Mouse (Mus musculus) CH12.LX (cell line): ENCODE measurements around the gene Olfr263.

Source experiments
- BHLHE40 ChIP-seq: IDR thresholded peaks from 2 replicates; pipeline ENCODE4 v1.6.1; 2011; ENCODE audit warnings: mild to moderate bottlenecking, low read depth, low read length, improper control_type of control experiment
- CTCF ChIP-seq, 2 experiments: IDR thresholded peaks in 1 of 2; conservative IDR thresholded peaks in 1 of 2; 2 replicates each; pipeline ENCODE4 v1.5.1; 2011 to 2012; ENCODE audit warnings: low read depth in 2 of 2, low read length in 2 of 2, improper control_type of control experiment in 1 of 2, inconsistent platforms in 1 of 2, mild to moderate bottlenecking in 1 of 2, moderate library complexity in 1 of 2
- GABPA ChIP-seq: IDR thresholded peaks from 2 replicates; pipeline ENCODE4 v1.6.1; 2012; ENCODE audit warnings: low read depth, low read length, improper control_type of control experiment, inconsistent platforms; ENCODE audit not compliant: insufficient replicate concordance
- IRF4 ChIP-seq: IDR thresholded peaks from 2 replicates; pipeline ENCODE4 v1.6.1; 2014; ENCODE audit warnings: low read depth, mild to moderate bottlenecking, inconsistent platforms, low read length, improper control_type of control experiment
- KAT2A ChIP-seq: IDR thresholded peaks from 2 replicates; pipeline ENCODE4 v1.6.1; 2012; ENCODE audit warnings: low read length, improper control_type of control experiment, inconsistent platforms; ENCODE audit not compliant: insufficient replicate concordance
- MAFK ChIP-seq: IDR thresholded peaks from 2 replicates; pipeline ENCODE4 v1.6.1; 2011; ENCODE audit warnings: low read length, improper control_type of control experiment; ENCODE audit not compliant: insufficient replicate concordance
- MYC ChIP-seq: IDR thresholded peaks from 2 replicates; pipeline ENCODE4 v1.6.1; 2011; ENCODE audit warnings: low read depth, mild to moderate bottlenecking, improper control_type of control experiment, low read length
- POLR2A ChIP-seq: IDR thresholded peaks from 2 replicates; pipeline ENCODE4 v1.6.1; 2011; ENCODE audit warnings: low read depth, mild to moderate bottlenecking, improper control_type of control experiment, low read length
- RAD21 ChIP-seq: IDR thresholded peaks from 2 replicates; pipeline ENCODE4 v1.6.1; 2011; ENCODE audit warnings: low read depth, mild to moderate bottlenecking, low read length, improper control_type of control experiment, moderate library complexity
- RCOR1 ChIP-seq: conservative IDR thresholded peaks from 2 replicates; pipeline ENCODE4 v1.6.1; 2012; ENCODE audit warnings: low read depth, mild to moderate bottlenecking, inconsistent platforms, low read length, improper control_type of control experiment
- USF1 ChIP-seq: IDR thresholded peaks from 2 replicates; pipeline ENCODE4 v1.6.1; 2014; ENCODE audit warnings: low read depth, mild to moderate bottlenecking, inconsistent platforms, low read length, improper control_type of control experiment

DNA sequence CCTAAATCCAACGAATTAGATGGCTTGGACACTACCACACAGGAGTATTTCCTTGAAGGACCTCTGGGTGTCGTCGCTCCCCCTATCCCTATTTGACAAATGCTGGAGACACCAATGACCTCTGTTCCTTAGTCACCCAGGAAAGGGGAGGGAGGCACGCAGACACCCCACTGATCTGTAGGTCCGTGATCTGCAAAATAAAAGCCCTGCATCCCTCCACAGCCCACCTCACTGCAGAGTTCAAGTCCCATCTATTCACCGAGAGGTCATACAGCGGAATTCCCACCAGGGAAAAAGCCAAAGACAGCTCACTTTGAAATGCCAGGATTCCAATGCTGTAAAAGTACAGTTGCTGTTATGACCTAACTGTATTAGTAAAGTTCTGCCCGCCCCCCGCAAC lies 28.6 kb downstream of the Olfr263 start:
- TF ChIP-seq CTCF (conservative IDR thresholded peaks at IDR 0.05 in 1 of 2, IDR thresholded peaks at IDR 0.05 in 1 of 2; ENCODE audit: low read depth in 2 of 2, low read length in 2 of 2) (no peak), BHLHE40 (no peak), RCOR1 (no peak), POLR2A (no peak), KAT2A (no peak), GABPA (no peak), USF1 (no peak), MAFK (no peak), MYC (no peak), RAD21 (no peak), IRF4 (no peak)
